Mouse (Mus musculus) hindbrain, embryonic 10.5 days (tissue): Measurements from ENCODE around the gene Themis2. TPM values are rescaled to one million over a fixed set of nuclear protein-coding genes. Genes with fewer than 3 reads are reported as not detected.
"Not testable (repeated sequence)": the region's sequence is repeated elsewhere in the genome, so short reads cannot be mapped to it uniquely, and the experiment has no call there.

Source experiments
- DNase-seq: peaks from one replicate; pipeline ENCODE4 v3.0.0-alpha.2; 2017; ENCODE audit warnings: low spot score
- H3K27ac ChIP-seq: fragments of 300-500 bp; sonication (generic); 2 replicates; pipeline ENCODE4 v1.5.1; 2016; ENCODE audit warnings: mild to moderate bottlenecking, moderate library complexity
- H3K27me3 ChIP-seq: fragments of 300-500 bp; sonication (generic); 2 replicates; pipeline ENCODE4 v1.6.1; 2016; ENCODE audit warnings: mild to moderate bottlenecking; ENCODE audit not compliant: poor library complexity, insufficient read depth, severe bottlenecking
- H3K36me3 ChIP-seq: fragments of 300-500 bp; sonication (generic); 2 replicates; pipeline ENCODE4 v1.6.1; 2016; ENCODE audit warnings: mild to moderate bottlenecking, moderate library complexity
- H3K4me1 ChIP-seq: fragments of 300-500 bp; sonication (generic); replicated peaks from 2 replicates; pipeline ENCODE4 v1.6.1; 2016; ENCODE audit warnings: mild to moderate bottlenecking
- H3K4me3 ChIP-seq: fragments of 300-500 bp; sonication (generic); 2 replicates; pipeline ENCODE4 v1.5.1; 2016; ENCODE audit warnings: mild to moderate bottlenecking, moderate library complexity
- H3K9me3 ChIP-seq: fragments of 300-500 bp; sonication (generic); 2 replicates; pipeline ENCODE4 v1.6.1; 2016; ENCODE audit warnings: mild to moderate bottlenecking, moderate library complexity
- WGBS: fragments of 180-500 bp; shearing (Covaris S2); methylation state at CpG from one replicate; pipeline ENCODE4 v1.1.7; 2016; 5-methylcytosine and 5-hydroxymethylcytosine counted together
- polyA plus RNA-seq: library from polyadenylated mRNA; unstranded; fragments of >200 nt; fragmentation: Nextera tagmentation; extraction: Ambion mirVana; gene quantifications from 2 replicates; pipeline ENCODE4 v1.2.1, GENCODE M21; 2016

The Themis2 gene
- polyA plus RNA-seq, 1 experiment from 2014 or later = 1.2 TPM

GRCm38 (mm10) chr4:132806620-132807191 is 10.5 kb upstream of the Themis2 start:
- H3K36me3 ChIP-seq = no peaks in the 10 kb centered on the region
- peaks cover 9% of the 10 kb centered on the region for H3K9me3 ChIP-seq
- 89% methylated on average over 7 of the region's 7 CpGs for WGBS
- H3K27me3 ChIP-seq = no peaks in the 10 kb centered on the region
- 0 out of 2 replicates have a peak, but pooled peaks cover 2% of the 10 kb centered on the region for H3K4me1 ChIP-seq
- DNase-seq = no peak
- no peak overlapping the region for H3K4me3 ChIP-seq
- H3K27ac ChIP-seq = no peak overlapping the region

- 89% methylated on average over 12 of the region's 12 CpGs for WGBS
These were observed 9.5 kb upstream of the Themis2 start for GRCm38 (mm10) chr4:132805599-132806197.

GRCm38 (mm10) chr4:132805146-132805545 is 9.0 kb upstream of the Themis2 start:
- no peak overlapping the region for H3K27ac ChIP-seq
- DNase-seq = no peak
- H3K36me3 ChIP-seq = no peaks in the 10 kb centered on the region
- H3K27me3 ChIP-seq = no peaks in the 10 kb centered on the region
- H3K4me1 ChIP-seq = 0 out of 2 replicates have a peak, but pooled peaks cover 2% of the 10 kb centered on the region
- no peaks in the 10 kb centered on the region for H3K9me3 ChIP-seq
- 81% methylated on average over 5 of the region's 5 CpGs for WGBS
- no peak overlapping the region for H3K4me3 ChIP-seq

More at GRCm38 (mm10) chr4:132805599-132806197, 9.5 kb upstream of the Themis2 start:
- H3K27ac ChIP-seq = no peak overlapping the region
- H3K36me3 ChIP-seq = no peaks in the 10 kb centered on the region
- no peak for DNase-seq
- 0 out of 2 replicates have a peak, but pooled peaks cover 2% of the 10 kb centered on the region for H3K4me1 ChIP-seq
- H3K27me3 ChIP-seq = no peaks in the 10 kb centered on the region
- H3K9me3 ChIP-seq = peaks cover 2% of the 10 kb centered on the region; the same call in 1 of the 2 replicates
- no peak overlapping the region for H3K4me3 ChIP-seq

GRCm38 (mm10) chr4:132804331-132804730 is 8.1 kb upstream of the Themis2 start:
- 93% methylated on average over 6 of the region's 6 CpGs for WGBS
- H3K27me3 ChIP-seq = no peaks in the 10 kb centered on the region
- H3K27ac ChIP-seq = no peak overlapping the region
- H3K4me1 ChIP-seq = 0 out of 2 replicates have a peak, but pooled peaks cover 2% of the 10 kb centered on the region
- H3K36me3 ChIP-seq = no peaks in the 10 kb centered on the region
- H3K9me3 ChIP-seq = no peaks in the 10 kb centered on the region
- no peak for DNase-seq
- H3K4me3 ChIP-seq = no peak overlapping the region

DNA sequence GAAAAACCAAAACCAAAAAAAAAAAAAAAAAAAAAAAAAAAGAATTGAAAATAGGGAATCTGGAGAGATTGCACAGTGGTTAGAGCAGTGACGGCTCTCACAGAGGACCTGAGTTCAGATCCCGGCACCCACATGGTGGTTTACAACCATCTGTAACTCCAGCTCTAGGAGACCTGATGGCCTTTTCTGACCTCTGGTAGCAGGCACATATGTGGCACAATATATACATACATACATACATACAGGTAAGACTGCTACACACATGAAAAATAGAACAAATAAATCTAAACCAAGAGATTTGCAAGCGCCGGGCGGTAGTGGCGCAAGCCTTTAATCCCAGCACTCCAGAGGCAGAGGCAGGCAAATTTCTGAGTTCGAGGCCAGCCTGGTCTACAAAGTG is 7.7 kb upstream of the Themis2 start:
- 95% methylated on average over 7 of the region's 7 CpGs for WGBS
- Histone ChIP-seq H3K36me3 (no peaks in the 10 kb centered on the region), H3K9me3 (no peaks in the 10 kb centered on the region), H3K4me3 (no peak overlapping the region), H3K27ac (no peak overlapping the region), H3K27me3 (no peaks in the 10 kb centered on the region), H3K4me1 (0 out of 2 replicates have a peak, but pooled peaks cover 2% of the 10 kb centered on the region)
- no peak for DNase-seq

DNA sequence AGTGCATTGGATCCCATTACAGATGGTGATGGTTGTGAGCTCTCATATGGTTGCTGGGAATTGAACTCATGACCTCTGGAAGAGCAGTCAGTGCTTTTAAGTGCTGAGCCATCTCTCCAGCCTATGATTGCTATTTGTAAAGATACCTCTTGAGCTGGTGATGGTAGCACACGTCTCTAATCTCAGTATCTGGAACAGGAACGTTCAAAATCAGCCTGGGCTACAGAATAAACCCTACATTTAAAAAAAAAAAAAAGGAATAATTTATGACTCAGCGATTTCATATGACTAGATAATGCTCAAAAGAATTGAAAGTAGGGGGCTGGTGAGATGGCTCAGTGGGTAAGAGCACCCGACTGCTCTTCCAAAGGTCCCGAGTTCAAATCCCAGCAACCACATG is 7.0 kb upstream of the Themis2 start:
- H3K4me1 ChIP-seq = 0 out of 2 replicates have a peak, but pooled peaks cover 2% of the 10 kb centered on the region
- no peaks in the 10 kb centered on the region for H3K36me3 ChIP-seq
- H3K27ac ChIP-seq = no peak overlapping the region
- WGBS = 91% methylated on average over 5 of the region's 5 CpGs
- no peaks in the 10 kb centered on the region for H3K9me3 ChIP-seq
- H3K4me3 ChIP-seq = no peak overlapping the region
- H3K27me3 ChIP-seq = no peaks in the 10 kb centered on the region
- DNase-seq = no peak

GRCm38 (mm10) chr4:132802171-132802637 is 6.0 kb upstream of the Themis2 start:
- no peak for DNase-seq
- Histone ChIP-seq H3K4me1 (0 out of 2 replicates have a peak, but pooled peaks cover 2% of the 10 kb centered on the region), H3K27ac (no peak overlapping the region), H3K36me3 (no peaks in the 10 kb centered on the region), H3K4me3 (no peak overlapping the region), H3K9me3 (no peaks in the 10 kb centered on the region), H3K27me3 (peaks cover 8% of the 10 kb centered on the region)
- 68% methylated on average over 16 of the region's 16 CpGs for WGBS

DNA sequence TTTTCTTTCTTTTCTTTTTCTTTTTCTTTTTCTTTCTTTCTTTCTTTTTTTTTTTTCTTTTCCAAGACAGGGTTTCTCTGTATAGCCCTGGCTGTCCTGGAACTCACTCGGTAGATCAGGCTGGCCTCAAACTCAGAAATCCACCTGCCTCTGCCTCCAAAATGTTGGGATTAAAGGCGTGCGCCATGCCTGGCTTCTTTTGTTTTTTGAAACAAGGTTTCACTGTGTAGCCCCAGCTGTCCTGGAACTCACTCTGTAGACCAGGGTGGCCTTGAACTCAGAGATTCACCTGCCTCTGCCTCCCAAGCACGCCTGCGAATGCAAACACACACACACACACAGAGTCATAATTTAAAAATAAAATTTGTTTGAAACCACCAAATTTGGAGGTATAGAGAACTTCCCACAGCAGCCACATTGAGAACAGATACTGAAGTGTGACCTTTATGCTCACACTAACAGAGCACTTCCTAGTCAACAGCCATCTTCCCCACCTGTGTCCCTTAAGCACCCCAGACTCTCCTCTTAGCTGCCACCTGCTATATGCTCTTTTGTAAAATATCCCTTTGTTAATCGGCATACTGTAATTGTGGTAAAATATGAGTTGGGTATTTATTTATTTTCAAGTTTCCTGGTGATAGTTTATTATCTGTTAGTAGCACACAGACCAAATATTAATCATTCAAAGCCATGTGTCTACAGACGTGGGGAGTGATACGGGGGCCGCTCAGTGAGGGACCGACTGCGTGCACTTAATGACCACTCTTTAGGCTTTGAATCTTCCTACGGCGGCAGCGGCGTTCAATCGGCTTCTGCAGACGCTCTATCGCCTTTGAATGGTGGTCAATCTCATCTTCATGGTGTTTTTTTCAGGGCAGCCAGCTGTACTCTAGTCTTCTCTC is 5.2 kb upstream of the Themis2 start:
- Histone ChIP-seq H3K27me3 (peaks cover 13% of the 10 kb centered on the region), H3K27ac (no peak overlapping the region), H3K36me3 (no peaks in the 10 kb centered on the region), H3K4me1 (0 out of 2 replicates have a peak, but pooled peaks cover 2% of the 10 kb centered on the region), H3K4me3 (no peak overlapping the region), H3K9me3 (no peaks in the 10 kb centered on the region)
- no peak for DNase-seq
- WGBS = 88% methylated on average over 18 of the region's 18 CpGs

DNA sequence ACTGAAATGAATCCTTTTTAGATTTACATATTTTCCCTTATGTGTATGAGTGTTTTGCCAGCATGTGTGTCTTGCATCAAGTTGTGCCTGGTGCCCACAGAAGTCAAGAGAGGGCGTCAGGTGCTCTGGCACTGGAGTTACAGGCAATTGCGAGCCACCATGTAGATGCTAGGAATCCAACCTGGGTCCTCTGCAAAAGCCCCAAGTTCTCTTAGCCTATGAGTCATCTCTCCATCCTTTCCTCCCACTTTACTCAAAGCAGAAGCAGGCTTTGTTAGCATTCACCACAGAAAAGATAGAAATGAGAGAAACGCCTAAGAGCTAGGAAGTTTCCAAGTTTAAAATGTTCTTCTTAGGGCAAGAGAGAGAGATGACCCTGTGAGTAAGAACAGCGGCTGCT is 3.7 kb upstream of the Themis2 start:
- H3K4me1 ChIP-seq = peaks cover 15% of the 10 kb centered on the region
- H3K9me3 ChIP-seq = no peaks in the 10 kb centered on the region
- peaks cover 28% of the 10 kb centered on the region for H3K27me3 ChIP-seq
- 91% methylated on average over 4 of the region's 4 CpGs for WGBS
- H3K27ac ChIP-seq = no peak overlapping the region
- no peak overlapping the region for H3K4me3 ChIP-seq
- no peak for DNase-seq
- H3K36me3 ChIP-seq = no peaks in the 10 kb centered on the region

GRCm38 (mm10) chr4:132798666-132799065 is 2.5 kb upstream of the Themis2 start:
- WGBS = 82% methylated on average over 3 of the region's 3 CpGs
- not testable (repeated sequence) for H3K36me3 ChIP-seq, H3K27ac ChIP-seq, H3K4me3 ChIP-seq, DNase-seq, H3K9me3 ChIP-seq
- H3K4me1 ChIP-seq = peaks cover 27% of the 10 kb centered on the region
- H3K27me3 ChIP-seq = peaks cover 36% of the 10 kb centered on the region

DNA sequence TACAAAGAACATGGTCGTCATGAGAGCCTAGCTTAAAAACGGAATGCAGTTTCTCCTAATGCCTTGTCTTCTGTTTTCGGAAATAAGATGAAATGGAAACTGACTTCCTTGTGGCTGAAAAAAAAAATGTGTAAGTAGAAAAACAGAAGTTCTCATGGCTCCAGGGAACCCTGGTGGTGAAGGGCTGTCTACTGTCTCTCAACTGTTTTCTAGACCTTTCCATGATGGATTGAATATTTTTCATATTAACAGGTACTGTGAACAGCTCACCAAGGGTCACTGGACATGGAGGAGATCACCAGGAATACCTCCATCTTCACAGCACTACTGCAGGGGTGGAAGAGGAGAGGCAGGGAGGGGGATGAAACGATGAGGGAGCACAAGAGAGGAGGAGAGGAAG is 1.8 kb upstream of the Themis2 start:
- no peak overlapping the region for H3K4me3 ChIP-seq
- peaks cover 27% of the 10 kb centered on the region for H3K4me1 ChIP-seq
- 72% methylated on average over 4 of the region's 4 CpGs for WGBS
- H3K36me3 ChIP-seq = no peaks in the 10 kb centered on the region
- H3K9me3 ChIP-seq = no peaks in the 10 kb centered on the region
- peaks cover 36% of the 10 kb centered on the region for H3K27me3 ChIP-seq
- no peak for DNase-seq
- no peak overlapping the region for H3K27ac ChIP-seq

GRCm38 (mm10) chr4:132797461-132797860 is 1.3 kb upstream of the Themis2 start:
- Histone ChIP-seq H3K27me3 (peaks cover 36% of the 10 kb centered on the region), H3K36me3 (no peaks in the 10 kb centered on the region), H3K9me3 (no peaks in the 10 kb centered on the region), H3K27ac (no peak overlapping the region), H3K4me3 (no peak overlapping the region), H3K4me1 (peaks cover 27% of the 10 kb centered on the region)
- DNase-seq = no peak
- 92% methylated on average over 1 of the region's 1 CpGs for WGBS
